Mouse (Mus musculus) limb, embryonic 11.5 days (tissue): Measurements from ENCODE around the gene Srebf1. TPM values are rescaled to one million over a fixed set of nuclear protein-coding genes. Genes with fewer than 3 reads are reported as not detected.
A peak's percentile ranks its signal among the peaks of the same experiment; 100 is the strongest.

ENCODE experiments used
- ATAC-seq: fragments of 200-750 bp; cut with Nextera tagmentation; 2 replicates; pipeline ENCODE4 v1.8.0; 2017; ENCODE audit warnings: low read depth; ENCODE audit not compliant: insufficient number of reproducible peaks, low FRiP score, low TSS enrichment
- DNase-seq: peaks from one replicate; pipeline ENCODE4 v3.0.0-alpha.2; 2015; ENCODE audit warnings: low spot score
- H3K27ac ChIP-seq: fragments of 300-500 bp; sonication (generic); replicated peaks from 2 replicates; pipeline ENCODE4 v1.5.1; 2014; ENCODE audit warnings: low read depth, mild to moderate bottlenecking, low read length
- H3K27me3 ChIP-seq: fragments of 300-500 bp; sonication (generic); 2 replicates; pipeline ENCODE4 v1.6.1; 2014; ENCODE audit warnings: mild to moderate bottlenecking, low read length, mixed read lengths; ENCODE audit not compliant: control insufficient read depth, insufficient read depth
- H3K36me3 ChIP-seq: fragments of 300-500 bp; sonication (generic); 2 replicates; pipeline ENCODE4 v1.6.1; 2014; ENCODE audit warnings: mild to moderate bottlenecking, low read length, moderate library complexity, mixed read lengths; ENCODE audit not compliant: control insufficient read depth, insufficient read depth
- H3K4me1 ChIP-seq: fragments of 300-500 bp; sonication (generic); 2 replicates; pipeline ENCODE4 v1.6.1; 2014; ENCODE audit warnings: low read length, mixed read lengths; ENCODE audit not compliant: control insufficient read depth, insufficient read depth
- H3K4me2 ChIP-seq: fragments of 300-500 bp; sonication (generic); 2 replicates; pipeline ENCODE4 v1.6.1; 2014; ENCODE audit warnings: low read depth, mild to moderate bottlenecking, moderate library complexity; ENCODE audit not compliant: severe bottlenecking
- H3K4me3 ChIP-seq: fragments of 300-500 bp; sonication (generic); 2 replicates; pipeline ENCODE4 v1.5.1; 2014; ENCODE audit warnings: low read depth, low read length
- H3K9ac ChIP-seq: fragments of 300-500 bp; sonication (generic); 2 replicates; pipeline ENCODE4 v1.6.1; 2014; ENCODE audit warnings: mild to moderate bottlenecking, low read length
- H3K9me3 ChIP-seq: fragments of 300-500 bp; sonication (generic); 2 replicates; pipeline ENCODE4 v1.6.1; 2016; ENCODE audit warnings: low read length; ENCODE audit not compliant: control insufficient read depth
- WGBS: fragments of 180-500 bp; shearing (Covaris S2); extraction: QIAGEN DNeasy Blood & Tissue Kit; methylation state at CpG from one replicate; pipeline ENCODE4 v1.1.7; 2014; 5-methylcytosine and 5-hydroxymethylcytosine counted together
- polyA plus RNA-seq: library from polyadenylated mRNA; unstranded; fragments of >200 nt; fragmentation: Nextera tagmentation; extraction: Ambion mirVana; gene quantifications from 2 replicates; pipeline ENCODE4 v1.2.1, GENCODE M21; 2014

The Srebf1 gene
- 53.2 and 55.3 TPM in 2 replicates for polyA plus RNA-seq

DNA sequence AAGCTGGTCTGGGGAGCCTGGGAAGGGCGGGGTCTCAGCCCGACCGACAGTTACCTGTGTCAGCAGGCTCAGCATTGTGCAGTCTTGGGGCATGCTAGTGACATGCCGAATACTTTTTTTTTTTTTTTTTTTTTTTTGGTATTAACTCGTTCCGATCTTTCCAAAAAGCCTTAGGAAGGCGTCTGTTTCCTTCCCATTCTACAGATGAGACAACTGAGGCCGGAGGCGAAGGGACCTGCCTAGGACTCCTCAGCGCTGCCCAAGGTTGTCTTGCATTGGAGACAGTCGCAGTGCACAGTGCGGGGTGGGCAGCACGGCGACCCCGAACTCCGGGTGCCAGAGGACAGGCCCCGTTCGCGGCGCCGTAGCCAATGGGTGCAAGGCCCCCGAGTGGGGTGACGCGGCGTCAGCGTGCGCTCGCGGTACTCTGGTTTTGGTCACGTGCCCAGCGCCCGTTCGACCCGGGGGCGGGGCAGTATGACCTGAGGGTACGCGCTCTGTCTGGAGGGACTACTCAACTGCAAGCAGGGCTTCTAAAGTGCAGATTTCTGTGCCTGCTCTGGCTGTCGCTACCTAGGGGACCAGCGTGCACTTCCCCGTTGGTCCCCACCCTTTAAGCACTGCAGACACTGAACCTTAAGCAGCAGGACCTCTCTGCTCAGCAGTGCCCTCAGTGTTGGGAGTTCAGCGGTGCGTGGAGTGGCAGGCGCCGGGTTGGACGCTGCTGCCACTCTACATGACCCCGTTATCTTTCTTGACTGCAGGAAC lies at the start of gene Srebf1:
Srebf1 (minus strand) TSS at position 113 of the 768 bp plus-strand sequence.
- 5% methylated on average over 46 of the region's 46 CpGs for WGBS
- Histone ChIP-seq H3K9ac (peak within 1 kb of the TSS; percentile 41; the same call in 1 of the 2 replicates), H3K4me1 (peaks cover 8% of the 10 kb centered on the region; the same call in 1 of the 2 replicates), H3K27me3 (no peaks in the 10 kb centered on the region), H3K9me3 (no peaks in the 10 kb centered on the region), H3K4me3 (peak within 1 kb of the TSS; percentile 26), H3K27ac (peak within 1 kb of the TSS; percentile 80), H3K36me3 (peaks cover 4% of the 10 kb centered on the region; the same call in 1 of the 2 replicates), H3K4me2 (peak within 1 kb of the TSS; percentile 64)
- ATAC-seq (peak; percentile 71), DNase-seq (peak; percentile 86)

DNA sequence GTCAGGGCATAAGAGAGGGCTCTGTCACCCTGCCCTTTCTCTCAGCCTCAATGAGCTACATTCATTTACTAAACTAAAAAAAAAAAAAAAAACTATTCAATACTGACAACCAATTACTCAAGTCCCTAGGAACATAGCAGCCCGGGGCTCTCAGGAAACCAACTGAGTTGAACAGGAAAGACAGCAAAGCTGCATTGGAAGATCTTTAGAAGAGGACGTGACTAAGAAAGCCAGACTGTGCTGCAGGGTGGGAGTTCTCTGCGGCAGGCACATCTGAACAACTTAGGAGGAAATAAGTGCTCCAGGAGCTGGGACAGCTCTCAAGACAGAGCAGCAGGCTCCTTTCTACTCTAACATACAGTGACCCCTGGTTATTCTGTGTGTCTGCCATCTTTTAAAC lies 46.2 kb upstream of the Srebf1 start:
- H3K9me3 ChIP-seq = no peaks in the 10 kb centered on the region
- no peak overlapping the region for H3K27ac ChIP-seq
- H3K27me3 ChIP-seq = no peaks in the 10 kb centered on the region
- WGBS = 76% methylated on average over 3 of the region's 3 CpGs
- H3K4me3 ChIP-seq = no peak overlapping the region
- no peaks in the 10 kb centered on the region for H3K36me3 ChIP-seq
- ATAC-seq (no peak), DNase-seq (no peak)
- H3K4me1 ChIP-seq = peaks cover 8% of the 10 kb centered on the region
- H3K4me2 ChIP-seq = no peak overlapping the region
- no peak overlapping the region for H3K9ac ChIP-seq

DNA sequence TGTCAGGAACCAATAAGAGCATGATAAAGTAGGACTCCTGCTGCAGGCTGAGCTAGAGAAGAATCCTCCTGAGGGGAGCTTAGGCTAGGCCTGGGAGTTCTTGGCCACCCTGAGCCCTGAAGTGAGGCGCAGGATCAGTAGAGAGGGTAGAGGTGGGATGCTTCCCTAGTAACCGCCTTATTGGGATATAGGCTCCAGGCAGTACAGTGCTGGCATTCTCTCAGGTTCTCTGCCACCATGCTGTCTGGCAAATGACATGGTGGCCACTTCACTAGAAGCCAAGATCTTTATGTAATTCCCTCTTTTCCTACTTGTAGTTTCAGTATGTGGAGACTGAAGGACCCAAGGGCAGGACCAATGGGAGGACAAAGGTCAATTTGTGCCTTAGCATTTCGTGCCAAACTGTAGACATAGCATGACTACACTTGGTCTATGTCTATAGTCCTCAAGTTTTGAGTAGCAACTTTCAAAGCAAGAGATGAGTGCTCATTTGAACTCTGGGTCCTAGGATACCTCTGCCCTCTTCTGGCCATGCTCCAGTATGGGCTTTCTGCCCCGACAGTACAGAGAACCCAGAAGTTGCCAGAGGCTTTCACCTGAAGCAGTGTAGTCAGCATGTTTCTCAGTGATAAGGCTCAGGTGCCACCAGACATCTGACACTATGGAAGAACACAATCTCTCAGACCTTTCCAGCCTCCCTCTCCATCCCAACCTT lies 43.0 kb upstream of the Srebf1 start:
- Histone ChIP-seq H3K27me3 (no peaks in the 10 kb centered on the region), H3K9ac (no peak overlapping the region), H3K4me2 (no peak overlapping the region), H3K27ac (no peak overlapping the region), H3K4me3 (no peak overlapping the region), H3K36me3 (no peaks in the 10 kb centered on the region), H3K4me1 (no peaks in the 10 kb centered on the region), H3K9me3 (no peaks in the 10 kb centered on the region)
- no peak for DNase-seq
- no peak for ATAC-seq
- WGBS = 81% methylated on average over 4 of the region's 4 CpGs

DNA sequence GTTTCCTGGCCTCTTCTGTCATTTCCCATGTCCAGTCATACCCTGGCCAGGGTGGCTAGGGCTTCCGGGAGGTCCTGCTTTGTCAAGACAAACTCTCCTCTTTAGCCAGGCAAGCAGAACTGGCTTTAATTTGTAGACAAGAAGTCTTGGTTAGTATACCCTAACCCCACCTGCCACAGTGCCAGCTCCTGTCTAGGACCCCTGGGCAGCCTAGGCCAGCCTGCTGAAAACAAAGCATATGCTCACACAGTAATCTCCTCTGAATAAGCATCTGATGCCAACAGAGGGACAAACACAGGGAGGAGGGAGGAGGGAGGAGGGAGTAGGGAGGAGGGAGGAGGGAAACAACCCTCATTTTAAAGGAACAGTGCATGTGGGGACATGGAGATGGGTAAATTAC lies 42.3 kb upstream of the Srebf1 start:
- 79% methylated on average over 1 of the region's 1 CpGs for WGBS
- DNase-seq (no peak), ATAC-seq (no peak)
- Histone ChIP-seq H3K27me3 (no peaks in the 10 kb centered on the region), H3K9ac (no peak overlapping the region), H3K4me3 (no peak overlapping the region), H3K4me2 (no peak overlapping the region), H3K4me1 (no peaks in the 10 kb centered on the region), H3K9me3 (no peaks in the 10 kb centered on the region), H3K36me3 (no peaks in the 10 kb centered on the region), H3K27ac (no peak overlapping the region)

DNA sequence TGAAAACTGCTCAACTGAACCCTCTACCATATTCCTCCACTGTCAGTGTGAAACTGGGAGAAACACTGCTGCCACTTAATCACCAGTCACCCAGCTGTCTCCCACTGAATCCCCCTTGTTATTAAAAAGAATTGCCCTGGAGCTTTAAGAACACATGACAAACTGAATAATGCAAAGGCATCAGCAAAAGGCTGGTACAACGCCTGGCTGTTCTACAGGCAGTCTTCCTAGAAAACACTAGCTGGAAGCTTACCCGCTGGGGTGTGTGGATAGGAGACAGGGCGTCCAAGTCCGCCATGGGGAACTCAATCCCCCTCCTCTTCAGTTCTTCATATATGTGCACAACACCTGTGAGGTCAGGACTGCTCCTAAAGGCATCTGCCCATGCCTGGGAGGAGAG lies 40.0 kb upstream of the Srebf1 start:
- H3K9me3 ChIP-seq = no peaks in the 10 kb centered on the region
- H3K4me1 ChIP-seq = peaks cover 3% of the 10 kb centered on the region; the same call in 1 of the 2 replicates
- DNase-seq = no peak
- no peak overlapping the region for H3K9ac ChIP-seq
- no peak for ATAC-seq
- 86% methylated on average over 4 of the region's 4 CpGs for WGBS
- no peaks in the 10 kb centered on the region for H3K36me3 ChIP-seq
- no peak overlapping the region for H3K4me3 ChIP-seq
- no peaks in the 10 kb centered on the region for H3K27me3 ChIP-seq
- no peak overlapping the region for H3K27ac ChIP-seq
- no peak overlapping the region for H3K4me2 ChIP-seq

DNA sequence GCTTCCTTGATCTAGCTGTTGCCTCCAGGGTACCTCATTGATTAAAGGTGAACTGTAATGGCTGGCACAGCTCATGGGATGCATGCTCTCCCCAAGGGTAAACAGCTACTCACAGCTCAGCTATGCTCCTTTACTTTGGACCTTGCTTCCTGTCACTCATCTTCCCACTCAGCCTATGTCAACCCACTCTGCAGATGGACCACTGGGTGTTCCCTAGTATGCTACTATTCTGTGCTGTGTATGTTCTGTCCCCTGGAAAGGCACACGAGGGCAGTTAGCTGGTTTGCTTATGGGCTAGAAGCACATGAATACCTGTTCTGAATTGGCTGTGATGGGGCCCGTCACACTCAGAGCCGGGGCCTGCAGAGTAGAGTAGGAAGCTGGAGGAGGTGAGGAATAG lies 38.4 kb upstream of the Srebf1 start:
- no peak overlapping the region for H3K27ac ChIP-seq
- no peaks in the 10 kb centered on the region for H3K27me3 ChIP-seq
- WGBS = 89% methylated on average over 3 of the region's 3 CpGs
- H3K4me3 ChIP-seq = no peak overlapping the region
- ATAC-seq (no peak), DNase-seq (no peak)
- H3K36me3 ChIP-seq = no peaks in the 10 kb centered on the region
- peaks cover 4% of the 10 kb centered on the region; the same call in 1 of the 2 replicates for H3K4me1 ChIP-seq
- H3K9ac ChIP-seq = no peak overlapping the region
- H3K4me2 ChIP-seq = no peak overlapping the region
- no peaks in the 10 kb centered on the region for H3K9me3 ChIP-seq

DNA sequence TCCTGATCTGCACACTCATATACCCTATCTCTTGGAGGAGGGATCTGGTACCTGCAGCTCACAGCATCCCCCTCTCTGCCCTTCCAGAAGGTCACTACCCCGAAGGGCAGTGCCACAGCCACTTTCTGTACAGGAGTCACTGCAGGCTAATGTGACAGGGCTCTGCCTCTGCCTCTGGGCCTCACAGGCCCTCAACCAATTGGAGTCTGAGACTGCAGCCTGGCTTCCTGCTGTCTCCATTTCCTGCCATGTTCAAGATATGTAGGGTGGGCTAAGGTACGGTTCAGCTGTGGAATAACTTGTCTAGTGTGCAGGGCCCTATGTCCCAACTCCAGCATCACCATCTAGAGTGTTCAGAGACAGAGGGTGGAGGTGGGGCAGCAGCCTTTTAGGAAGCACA lies 35.3 kb upstream of the Srebf1 start:
- H3K9me3 ChIP-seq = no peaks in the 10 kb centered on the region
- H3K9ac ChIP-seq = no peak overlapping the region
- no peak overlapping the region for H3K4me2 ChIP-seq
- no peaks in the 10 kb centered on the region; the same call in 1 of the 2 replicates for H3K36me3 ChIP-seq
- 63% methylated on average over 2 of the region's 2 CpGs for WGBS
- H3K4me3 ChIP-seq = no peak overlapping the region
- DNase-seq = no peak
- H3K27me3 ChIP-seq = no peaks in the 10 kb centered on the region
- no peak overlapping the region for H3K27ac ChIP-seq
- ATAC-seq = no peak
- peaks cover 7% of the 10 kb centered on the region for H3K4me1 ChIP-seq

DNA sequence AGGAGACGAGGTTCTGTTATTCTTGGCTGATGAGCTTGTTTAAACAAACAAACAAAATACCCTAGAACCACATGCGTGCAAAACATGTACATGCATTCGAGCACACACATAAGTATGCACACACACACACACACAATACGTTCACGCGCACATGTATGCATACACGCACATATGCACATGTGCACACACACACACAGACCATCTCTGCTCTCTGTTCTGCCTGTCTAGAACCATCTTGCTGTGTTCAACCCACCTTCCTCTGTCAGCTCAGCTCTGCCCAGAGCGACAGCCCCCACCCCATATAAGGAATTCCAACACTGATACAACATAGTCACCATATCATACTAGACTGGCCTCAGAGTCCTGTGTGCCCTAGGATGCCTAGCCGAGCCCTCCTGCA lies 34.3 kb upstream of the Srebf1 start:
- Histone ChIP-seq H3K4me2 (no peak overlapping the region), H3K36me3 (no peaks in the 10 kb centered on the region; the same call in 1 of the 2 replicates), H3K27me3 (no peaks in the 10 kb centered on the region), H3K4me1 (peaks cover 7% of the 10 kb centered on the region), H3K9me3 (no peaks in the 10 kb centered on the region), H3K4me3 (no peak overlapping the region), H3K27ac (no peak overlapping the region), H3K9ac (no peak overlapping the region)
- no peak for ATAC-seq
- DNase-seq = no peak
- 90% methylated on average over 9 of the region's 9 CpGs for WGBS
